11 mouse cellular contexts compared by ENCODE assay signal in the genomic region with DNA sequence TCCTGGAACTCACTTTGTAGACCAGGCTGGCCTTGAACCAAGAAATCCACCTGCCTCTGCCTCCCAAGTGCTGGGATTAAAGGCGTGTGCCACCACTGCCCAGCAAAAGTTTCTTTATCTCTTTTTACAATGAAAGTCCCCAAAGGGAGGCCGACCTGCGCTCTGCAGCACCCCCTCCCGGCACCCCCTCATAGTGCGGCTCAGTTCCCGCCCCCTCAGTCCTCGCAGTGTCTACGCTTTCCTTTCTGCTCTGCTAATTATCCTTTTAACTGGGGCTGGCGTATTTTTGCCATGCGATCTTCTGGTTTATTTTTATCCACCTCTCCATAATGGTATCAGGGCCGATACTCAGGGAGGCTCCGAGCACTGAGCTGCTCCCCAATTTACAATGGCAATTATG.
"Had no signal": no experiment of that assay in that cellular context is flagged by ENCODE, and none has a peak within 500 bp of the region (broad histone marks: within the 10 kb centered on the region; RNA-seq: fewer than 3 reads in every experiment).

No protein-coding gene starts in this region.

- H3K27ac ChIP-seq: limb, embryonic 15.5 days; liver, embryonic 12.5 days; midbrain, embryonic 12.5 days; neural tube, embryonic 13.5 days had no signal

- DNase-seq: kidney, adult 8-10 months; kidney, postnatal 25 days; lung, adult 18-20 months; thymus, adult 2 months; thymus, postnatal 36 days had no signal

- H3K9me3 ChIP-seq: limb, embryonic 15.5 days; liver, embryonic 12.5 days; midbrain, embryonic 12.5 days; neural tube, embryonic 13.5 days had no signal

- H3K9ac ChIP-seq: limb, embryonic 15.5 days; liver, embryonic 12.5 days; midbrain, embryonic 12.5 days; neural tube, embryonic 13.5 days had no signal

- H3K4me2 ChIP-seq: limb, embryonic 15.5 days; liver, embryonic 12.5 days; midbrain, embryonic 12.5 days; neural tube, embryonic 13.5 days had no signal

- ATAC-seq: intestine, postnatal 0 days; liver, embryonic 12.5 days; midbrain, embryonic 16.5 days had no signal

- H3K4me3 ChIP-seq: limb, embryonic 15.5 days; liver, embryonic 12.5 days; midbrain, embryonic 12.5 days; neural tube, embryonic 13.5 days had no signal

- H3K36me3 ChIP-seq: limb, embryonic 15.5 days; liver, embryonic 12.5 days; midbrain, embryonic 12.5 days; neural tube, embryonic 13.5 days had no signal
